Mouse (Mus musculus) adrenal gland, adult 2 months (tissue): ENCODE data around the gene Fgf4. TPM values are rescaled to one million over a fixed set of nuclear protein-coding genes. Genes with fewer than 3 reads are reported as not detected.

Experiments used
- DNase-seq: peaks from one replicate; pipeline ENCODE4 v3.0.0; 2021
- polyA plus RNA-seq: library from polyadenylated mRNA; depleted of rRNA; stranded (reverse); fragments of >200 nt; gene quantifications from 2 replicates; pipeline ENCODE4 v1.2.3, GENCODE M21; 2012; rRNA removed
- total RNA-seq, 2 experiments: library from RNA; stranded (reverse); gene quantifications; 2 replicates each; pipeline ENCODE4 v1.2.3; 2021

Gene Fgf4
- total and polyA plus RNA-seq, 3 experiments, result not detected

DNA sequence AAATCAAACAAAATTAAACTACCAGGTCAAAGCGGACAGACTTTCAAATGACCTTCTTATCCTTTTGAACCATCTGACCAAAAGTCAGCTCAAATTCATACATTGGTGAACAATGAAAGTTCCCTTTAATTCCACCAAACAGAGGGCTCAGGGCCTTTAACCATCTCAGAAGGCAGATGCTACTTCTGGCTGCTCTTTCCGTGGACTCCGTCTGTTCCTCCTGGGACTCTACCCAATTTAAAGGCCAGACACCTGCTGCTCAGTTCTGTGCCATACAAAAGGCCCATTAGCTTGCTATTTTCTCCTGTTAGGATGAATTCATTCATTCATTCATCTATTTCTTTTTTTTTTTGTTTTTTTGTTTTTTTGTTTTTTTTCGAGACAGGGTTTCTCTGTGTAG, 65.7 kb downstream of the Fgf4 start:
- DNase-seq, result no peak

GRCm38 (mm10) chr7:144914296-144914947, 67.3 kb downstream of the Fgf4 start:
- DNase-seq, result no peak

Other genes starting within 250 kb of the Fgf4 start
- 10 to 100 TPM; 24.6 to 32.4 TPM for gene Ano1, start 95.4 kb upstream of the Fgf4 start, total RNA-seq
- 13.9 and 17.1 TPM in 2 replicates for gene Ano1, start 95.4 kb upstream of the Fgf4 start, polyA plus RNA-seq
- under 1 TPM; 0.81 to 0.93 TPM for gene Fgf3, start 9.3 kb upstream of the Fgf4 start, total RNA-seq
- gene Fgf3, start 9.3 kb upstream of the Fgf4 start, polyA plus RNA-seq, result 3.5 and 4.9 TPM in 2 replicates
- under 1 TPM in 1 of 2 experiments, not detected in 1; 0.14 TPM for gene Fgf15, start 49.2 kb downstream of the Fgf4 start, total RNA-seq
- 0.07 TPM in 1 of 2 replicates, not detected in the other for gene Fgf15, start 49.2 kb downstream of the Fgf4 start, polyA plus RNA-seq
- 10 to 100 TPM; 20.5 to 27.0 TPM for gene LTO1, start 67.7 kb downstream of the Fgf4 start, total RNA-seq
- 7.8 and 9.5 TPM in 2 replicates for gene LTO1, start 67.7 kb downstream of the Fgf4 start, polyA plus RNA-seq
- gene Ccnd1, start 92.6 kb downstream of the Fgf4 start, total RNA-seq, result 100 to 1,000 TPM; 105 to 244 TPM
- gene Ccnd1, start 92.6 kb downstream of the Fgf4 start, polyA plus RNA-seq, result 115 and 133 TPM in 2 replicates